Mouse (Mus musculus): Measurements from ENCODE around the gene Fam120c.
"Not testable (repeated sequence)": the region's sequence is repeated elsewhere in the genome, so short reads cannot be mapped to it uniquely, and the experiment has no call there.

The Fam120c gene

DNA sequence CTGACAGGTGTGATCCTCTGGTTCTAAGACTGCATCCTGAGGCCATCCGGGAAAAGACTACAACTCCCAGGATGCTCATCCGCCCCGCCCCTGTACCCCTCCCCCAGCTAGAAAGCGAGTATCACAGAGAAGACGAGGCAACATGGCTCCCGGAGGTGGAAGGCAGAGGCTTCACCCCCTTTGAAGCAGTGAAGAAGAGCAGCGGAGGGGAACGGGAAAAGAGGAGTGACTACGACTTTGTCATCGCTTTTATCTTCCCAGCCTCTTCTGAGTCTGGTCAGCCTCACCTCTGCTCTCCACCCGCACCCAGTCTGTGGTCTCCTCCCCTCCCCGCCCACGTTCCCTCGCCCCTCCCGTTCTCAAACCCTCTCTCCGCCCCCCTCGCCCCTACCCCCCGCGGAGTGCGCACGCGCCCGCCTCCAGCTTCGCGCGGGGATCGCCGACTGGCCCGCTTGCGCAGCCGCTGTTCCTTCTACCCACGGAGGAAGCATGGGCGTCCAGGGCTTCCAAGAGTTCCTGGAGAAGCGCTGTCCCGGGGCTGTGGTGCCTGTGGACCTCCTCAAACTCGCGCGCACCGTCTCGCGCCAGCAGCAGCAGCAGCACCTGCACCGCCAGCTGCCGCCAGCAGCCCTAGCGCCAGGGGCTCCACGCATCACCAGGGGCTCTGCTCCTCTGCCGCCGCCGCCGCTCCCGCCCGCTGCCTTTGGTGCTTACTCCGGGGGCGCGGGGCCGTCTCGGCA lies at the start of gene Fam120c:
TSS of gene Fam120c (plus strand) at position 415 of the 740 bp plus-strand sequence.
- peak; percentile 78 for DNase-seq

DNA sequence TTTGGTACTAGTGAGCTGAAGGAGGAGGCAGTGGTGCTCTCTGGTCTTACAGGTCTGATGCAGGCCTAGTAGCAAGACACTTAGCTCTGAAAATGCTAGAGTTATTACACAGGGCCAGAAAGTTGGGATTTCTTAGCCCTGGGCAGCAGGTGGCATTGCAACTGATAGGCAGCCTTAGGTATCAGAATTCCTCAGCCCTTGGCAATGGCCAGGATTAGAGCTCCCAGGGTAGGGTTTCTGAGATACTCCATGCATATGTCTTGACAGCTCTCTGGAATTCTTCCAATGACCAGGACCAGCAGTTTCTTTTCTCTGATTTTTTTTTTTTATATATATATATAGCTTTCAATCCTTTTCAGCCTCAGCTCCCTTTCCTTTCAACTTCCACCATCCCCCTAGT lies 45.6 kb upstream of the Fam120c start:
- no peak for DNase-seq

DNA sequence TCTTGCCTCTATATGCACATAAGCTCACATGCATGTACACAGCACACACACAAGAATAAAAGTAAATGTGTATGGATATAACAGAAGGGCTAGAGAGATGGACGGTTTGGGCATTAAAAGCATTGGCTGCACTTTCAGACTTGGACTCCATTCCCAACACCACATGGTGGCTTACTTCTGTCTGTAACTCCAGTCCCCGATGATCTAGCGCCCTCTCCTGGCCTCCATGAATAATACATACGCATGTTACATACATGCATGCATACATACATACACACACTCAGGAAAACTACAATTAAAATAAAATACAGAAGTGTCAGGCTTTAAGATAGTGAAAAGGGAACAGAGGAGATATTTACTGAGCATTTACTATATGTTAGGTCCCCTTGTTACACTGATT lies 30.2 kb upstream of the Fam120c start:
- no peak for DNase-seq

- no peak for DNase-seq
These were observed 10.4 kb upstream of the Fam120c start for GRCm38 (mm10) chrX:151333615-151334014.

- DNase-seq: no peak
These were observed 6.2 kb upstream of the Fam120c start for GRCm38 (mm10) chrX:151337804-151338203.

DNA sequence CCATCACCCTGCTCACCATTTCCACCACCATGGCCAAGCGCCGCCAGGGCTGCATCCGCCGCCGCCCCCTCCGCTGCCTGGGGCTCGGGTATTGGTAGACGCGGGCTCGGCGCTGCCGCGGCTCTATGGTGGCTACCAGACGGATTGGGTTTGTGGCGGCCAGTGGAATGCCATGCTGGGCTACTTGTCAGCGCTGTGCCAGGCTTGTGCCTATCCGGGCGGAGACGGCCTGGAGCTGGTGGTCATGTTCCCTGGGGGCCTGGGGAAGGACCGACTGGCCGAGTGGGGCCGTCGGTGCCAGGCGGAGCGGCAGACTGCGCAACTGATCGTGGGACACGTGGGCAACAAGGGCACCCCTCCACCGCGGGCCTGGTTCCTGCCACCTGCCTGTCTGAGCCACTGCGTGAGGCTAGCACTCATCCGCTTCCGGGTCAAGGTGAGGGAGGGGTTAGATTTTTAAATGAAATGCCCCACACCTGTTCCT lies 568 bp downstream of the Fam120c start:
- peak; percentile 47 to 49 for DNase-seq

GRCm38 (mm10) chrX:151345333-151346125 lies 1.6 kb downstream of the Fam120c start:
- DNase-seq: no peak

DNA sequence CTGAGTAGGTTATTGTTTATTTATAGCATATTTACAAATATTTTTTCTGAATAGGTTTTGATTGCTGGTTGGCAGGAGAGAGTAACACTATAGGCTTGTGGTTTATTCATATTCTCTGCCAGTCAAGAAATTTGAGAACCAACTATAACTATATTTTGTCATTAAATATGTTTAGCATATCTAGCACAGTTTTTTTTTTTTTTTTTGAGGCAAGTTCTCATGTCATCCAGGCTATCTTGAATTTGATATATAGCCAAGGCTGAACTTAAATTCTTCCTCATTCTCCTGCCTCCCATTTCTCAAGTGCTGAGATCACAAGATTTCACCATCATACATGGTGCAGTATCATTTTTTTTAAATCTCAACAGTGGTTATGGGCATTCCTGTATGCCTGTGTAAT lies 3.3 kb downstream of the Fam120c start:
- no peak for DNase-seq

- DNase-seq: no peak
These were observed 5.3 kb downstream of the Fam120c start for GRCm38 (mm10) chrX:151349322-151349721.

GRCm38 (mm10) chrX:151418801-151419200 lies 74.8 kb downstream of the Fam120c start:
- DNase-seq: no peak

DNA sequence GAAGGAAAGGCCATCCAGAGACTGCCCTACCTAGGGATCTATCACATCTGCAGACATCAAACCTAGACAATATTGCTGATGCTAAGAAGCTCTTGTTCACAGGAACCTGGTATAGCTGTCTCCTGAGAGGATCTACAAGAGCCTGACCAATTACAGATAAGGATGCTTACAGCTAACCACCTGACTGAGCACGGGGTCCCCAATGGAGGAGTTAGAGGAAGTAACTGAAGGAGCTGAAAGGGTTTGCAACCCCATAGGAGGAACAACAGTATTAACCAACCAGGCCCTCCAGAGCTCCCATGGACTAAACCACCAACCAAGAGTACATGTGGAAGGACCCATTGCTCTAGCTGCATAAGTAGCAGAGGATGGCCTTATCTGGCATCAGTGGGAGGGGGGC lies 76.8 kb downstream of the Fam120c start:
- no peak for DNase-seq

- no peak for DNase-seq
These were observed 99.7 kb downstream of the Fam120c start for GRCm38 (mm10) chrX:151443637-151444036.

- no peak for DNase-seq
These were observed 100.2 kb downstream of the Fam120c start for GRCm38 (mm10) chrX:151444189-151444588.

- DNase-seq: no peak
These were observed 144.2 kb downstream of the Fam120c start for GRCm38 (mm10) chrX:151488128-151488527.

GRCm38 (mm10) chrX:151493269-151493668 lies 149.3 kb downstream of the Fam120c start:
- not testable (repeated sequence) for DNase-seq

DNA sequence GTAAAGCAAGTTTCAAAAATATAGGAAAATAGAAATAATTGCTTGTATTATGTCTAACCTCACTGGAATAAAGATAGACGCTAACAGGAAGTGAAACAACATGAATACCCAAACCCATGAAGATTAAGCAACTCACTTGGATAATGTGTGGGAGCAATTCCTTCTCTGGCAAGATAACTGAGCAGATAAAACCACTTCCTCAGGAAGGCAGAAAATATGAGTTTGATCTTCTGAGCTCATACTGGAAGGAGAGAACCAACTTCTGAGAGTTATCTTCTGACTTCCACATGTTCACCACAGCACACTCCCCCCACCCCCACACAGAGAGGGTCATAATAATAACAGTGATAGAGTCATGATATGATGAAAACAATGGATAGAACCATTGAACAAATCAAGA lies 152.6 kb downstream of the Fam120c start:
- no peak for DNase-seq

DNA sequence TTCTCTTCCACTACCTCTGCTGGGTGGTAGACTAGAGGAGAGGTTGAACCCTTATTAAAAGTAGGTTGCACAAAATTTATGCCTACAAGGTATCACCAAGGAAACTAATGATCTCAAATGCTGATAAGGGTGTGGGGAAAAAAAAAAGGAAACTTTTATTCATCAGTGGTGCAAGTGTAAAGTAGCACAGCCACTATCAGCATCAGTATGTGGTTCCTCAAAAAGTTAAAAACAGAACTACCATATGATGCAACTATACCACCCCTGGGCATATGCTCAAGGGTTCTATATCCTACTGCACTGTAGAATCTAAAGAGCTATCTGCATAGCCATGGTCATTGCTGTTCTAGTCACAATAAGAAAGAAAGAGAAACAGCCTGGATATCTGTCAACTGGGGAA lies 164.6 kb downstream of the Fam120c start:
- no peak for DNase-seq

- DNase-seq: no peak
These were observed 165.9 kb downstream of the Fam120c start for GRCm38 (mm10) chrX:151509906-151510305.

- no peak for DNase-seq
These were observed 169.1 kb downstream of the Fam120c start for GRCm38 (mm10) chrX:151513066-151513465.

DNA sequence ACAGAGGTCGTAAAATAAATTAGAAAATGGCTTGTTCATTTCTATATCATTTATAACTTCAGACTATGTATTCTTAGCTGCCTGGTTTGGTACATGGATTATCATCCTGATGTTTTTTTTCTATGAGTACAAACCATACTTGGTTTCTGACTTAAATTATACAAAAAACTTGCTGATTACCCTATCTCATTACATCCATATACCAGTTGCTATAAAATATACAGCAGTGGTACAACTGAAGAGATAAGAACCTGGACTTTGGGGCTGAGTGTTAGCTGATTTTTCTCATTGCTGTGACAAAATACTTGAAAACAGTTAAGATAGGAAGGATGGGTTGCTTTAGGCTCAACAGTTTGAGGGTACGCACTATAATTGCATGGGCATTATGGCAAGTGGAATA lies 169.7 kb downstream of the Fam120c start:
- no peak for DNase-seq

GRCm38 (mm10) chrX:151518181-151518580 lies 174.2 kb downstream of the Fam120c start:
- DNase-seq: no peak

DNA sequence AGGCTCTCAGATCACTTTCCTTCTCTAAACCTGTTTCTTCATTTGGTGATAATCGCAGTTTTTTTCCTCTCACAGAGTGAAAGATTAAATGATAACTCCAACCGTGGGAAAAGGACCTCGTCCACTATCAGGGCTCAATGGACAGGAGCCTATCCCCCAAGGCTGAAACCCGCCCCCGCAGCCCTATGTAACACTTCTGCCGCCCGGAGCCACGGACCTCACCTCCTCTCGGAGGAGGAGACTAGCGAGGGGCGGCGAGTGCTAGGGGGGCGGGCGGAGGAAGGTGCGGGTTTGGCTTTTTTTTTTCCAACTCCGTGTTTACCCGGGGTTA lies 176.1 kb downstream of the Fam120c start:
- no peak for DNase-seq

DNA sequence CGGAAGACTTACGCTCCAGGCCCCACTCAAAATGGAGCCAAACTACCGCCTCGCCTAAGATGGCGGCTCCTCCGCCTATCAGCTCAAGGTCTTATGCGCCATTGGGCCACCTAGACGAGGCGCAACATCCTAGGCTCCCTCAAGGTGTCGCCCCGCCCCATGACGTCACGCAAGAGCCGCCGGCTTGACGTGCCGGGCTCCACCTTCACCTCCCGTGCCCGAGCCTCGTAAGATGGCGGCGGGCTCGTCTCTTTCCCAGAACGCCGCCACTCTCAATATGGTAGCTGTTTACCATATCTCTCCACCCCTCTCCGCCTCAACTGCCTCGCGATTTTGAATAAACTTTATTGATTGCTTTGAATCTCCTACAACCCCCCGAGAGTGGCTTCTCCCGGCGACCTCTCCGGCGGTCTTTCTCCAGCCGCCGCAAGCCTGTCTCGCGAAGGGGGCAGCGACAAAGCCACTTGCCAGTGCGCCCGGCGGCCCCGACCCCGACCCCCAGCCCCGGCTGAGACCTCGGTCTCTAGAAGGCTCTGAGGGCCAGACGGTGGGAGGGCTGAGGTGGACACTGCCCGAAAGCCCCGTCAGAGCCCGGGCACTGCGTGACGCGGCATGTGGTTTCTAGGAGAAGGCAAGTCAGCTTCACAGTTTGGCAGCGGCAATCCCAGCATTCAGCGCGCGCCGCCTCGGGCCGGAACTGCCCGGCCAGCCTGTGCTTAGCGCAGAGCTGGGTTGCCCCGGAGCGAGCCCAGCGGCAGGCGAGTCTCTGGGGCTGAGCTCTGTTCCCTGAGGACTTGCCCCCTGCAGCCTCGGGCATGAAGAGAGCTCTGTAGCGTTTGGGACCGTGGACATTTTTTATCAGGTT lies 176.7 kb downstream of the Fam120c start, which contains the start of gene Phf8:
TSS of gene Phf8 (plus strand) at position 215 of the 865 bp plus-strand sequence.
- DNase-seq: peak; percentile 91 to 93

Measured in spleen, adult 18-20 months (tissue).